Mouse (Mus musculus) gastrocnemius, adult 8-10 months (tissue): ENCODE data around the gene Sctr. TPM values are rescaled to one million over a fixed set of nuclear protein-coding genes. Genes with fewer than 3 reads are reported as not detected.

ENCODE experiments used
- DNase-seq, 2 experiments: peaks; one replicate each; pipeline ENCODE4 v3.0.0; 2022; ENCODE audit warnings: low spot score in 2 of 2
- total RNA-seq, 4 experiments: library from RNA; stranded (reverse); gene quantifications; 2 replicates each; pipeline ENCODE4 v1.2.4; 2022

Sctr gene
- total RNA-seq, 4 experiments from 2014 or later, result 1.5 to 3.3 (median 2.6) TPM

GRCm38 (mm10) chr1:120100456-120101226 lies 93.9 kb downstream of the Sctr start:
- no peak for DNase-seq

- DNase-seq, result no peak
Measured at GRCm38 (mm10) chr1:120101227-120101609, 94.5 kb downstream of the Sctr start.

- DNase-seq, result no peak
Measured at GRCm38 (mm10) chr1:120105556-120105959, 98.9 kb downstream of the Sctr start.

GRCm38 (mm10) chr1:120109741-120110432 lies 103.2 kb downstream of the Sctr start:
- DNase-seq, result no peak

- DNase-seq, result no peak
Measured at GRCm38 (mm10) chr1:120111766-120112165, 105.1 kb downstream of the Sctr start.

GRCm38 (mm10) chr1:120112251-120113187 lies 105.8 kb downstream of the Sctr start:
- no peak for DNase-seq

Other genes starting within 250 kb of the Sctr start
- gene Ptpn4, start 169.3 kb upstream of the Sctr start, total RNA-seq, result 10 to 100 TPM; 21.6 to 36.6 (median 28.2) TPM
- gene Tmem177, start 93.7 kb upstream of the Sctr start, total RNA-seq, result 1 to 10 TPM; 7.2 to 8.6 (median 7.4) TPM
- not detected for gene Cfap221, start 9.7 kb upstream of the Sctr start, total RNA-seq
- gene Tmem37, start 67.2 kb downstream of the Sctr start, total RNA-seq, result 10 to 100 TPM in 2 of 4 experiments, 1 to 10 TPM in 2; 7.0 to 17.1 (median 11.3) TPM
- gene Dbi, start 114.2 kb downstream of the Sctr start, total RNA-seq, result 100 to 1,000 TPM; 117 to 144 (median 142) TPM
- gene 3110009E18Rik, start 114.3 kb downstream of the Sctr start, total RNA-seq, result 1 to 10 TPM; 3.6 to 5.2 (median 4.1) TPM